Mouse (Mus musculus): Measurements from ENCODE around the gene Bmper. TPM values are rescaled to one million over a fixed set of nuclear protein-coding genes. Genes with fewer than 3 reads are reported as not detected.

Gene Bmper
- total and polyA plus RNA-seq, 2 experiments: 0.23 to 1.2 TPM

DNA sequence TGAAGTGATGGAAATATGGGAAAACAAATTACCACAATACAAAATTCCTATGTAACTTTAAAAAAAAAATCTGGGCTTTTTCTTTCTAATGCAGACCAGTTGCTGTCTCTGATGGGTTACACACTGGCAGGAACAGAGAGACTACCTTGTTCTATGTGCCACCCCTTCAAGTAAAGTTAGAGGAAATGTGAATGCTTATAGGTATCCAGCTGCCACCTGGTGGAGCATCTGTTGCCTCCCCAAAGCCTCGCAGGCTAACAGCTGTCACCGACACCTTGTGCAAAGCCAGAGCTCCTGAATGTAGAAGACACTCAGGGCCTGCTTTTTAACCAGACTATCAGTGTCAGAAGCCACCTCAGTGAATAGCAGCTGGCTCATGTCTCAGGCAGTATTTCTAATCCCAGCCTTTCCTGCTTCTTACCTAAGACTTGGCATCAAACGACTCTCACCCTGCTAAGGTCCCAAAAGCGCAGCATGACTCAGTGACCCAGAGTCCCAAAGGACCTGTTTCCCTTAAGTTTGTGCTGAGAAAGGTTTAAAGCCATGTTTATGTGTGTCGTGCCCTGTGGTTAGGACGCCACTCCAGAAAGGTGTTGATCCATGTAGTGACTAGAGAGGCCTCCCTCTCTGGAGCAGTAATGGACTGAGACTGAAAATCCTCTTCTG is 171.9 kb downstream of the Bmper start:
- DNase-seq (ENCODE audit: extremely low read depth, low read depth, low spot score): peak; percentile 22
- no peaks in the 10 kb centered on the region for H3K27me3 ChIP-seq (ENCODE audit: control insufficient read depth, insufficient read depth, low read length)
- H3K9ac ChIP-seq (ENCODE audit: low read depth, low read length): no peak overlapping the region
- TF ChIP-seq CTCF (IDR thresholded peaks at IDR 0.05; ENCODE audit: low read depth, low read length) (peak; percentile 63), POLR2A (IDR thresholded peaks at IDR 0.05; ENCODE audit: extremely low read depth, insufficient read depth, low read length) (no peak)
- H3K79me2 ChIP-seq (ENCODE audit: control insufficient read depth, insufficient read depth, low read length): no peaks in the 10 kb centered on the region
- H3K36me3 ChIP-seq (ENCODE audit: control insufficient read depth, insufficient read depth, low read length): no peaks in the 10 kb centered on the region
- no peak overlapping the region for H3K4me3 ChIP-seq (ENCODE audit: insufficient read depth, low read depth, low read length)
- no peaks in the 10 kb centered on the region for H3K4me1 ChIP-seq (ENCODE audit: control insufficient read depth, insufficient read depth, low read length)
- no peak overlapping the region for H3K27ac ChIP-seq (replicated peaks; ENCODE audit: insufficient read depth, low read depth, low read length)
- WGBS: 85% methylated on average over 6 of the region's 6 CpGs

DNA sequence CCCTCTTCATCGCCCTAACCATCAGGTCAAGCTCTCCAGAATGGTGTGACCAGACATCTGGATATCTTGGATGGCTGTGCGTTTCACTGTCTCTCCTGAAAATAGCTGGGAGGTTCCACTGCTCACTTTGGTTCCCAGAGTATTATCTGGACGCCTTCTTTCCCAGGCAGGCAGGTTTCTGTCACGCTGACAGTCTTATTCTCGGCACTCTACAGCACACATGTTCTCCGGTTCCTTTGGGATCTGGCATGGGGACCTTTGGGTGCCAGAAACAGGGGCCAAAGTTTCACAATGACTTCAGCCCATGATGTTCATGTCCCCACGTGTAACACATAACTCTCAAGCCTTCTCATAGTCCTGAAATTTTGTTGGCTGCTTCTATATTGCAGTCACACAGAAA is 173.3 kb downstream of the Bmper start:
- no peak for TF ChIP-seq POLR2A (IDR thresholded peaks at IDR 0.05; ENCODE audit: extremely low read depth, insufficient read depth, low read length)
- no peak for TF ChIP-seq CTCF (IDR thresholded peaks at IDR 0.05; ENCODE audit: low read depth, low read length)
- H3K79me2 ChIP-seq (ENCODE audit: control insufficient read depth, insufficient read depth, low read length): no peaks in the 10 kb centered on the region
- no peak overlapping the region for H3K9ac ChIP-seq (ENCODE audit: low read depth, low read length)
- DNase-seq (ENCODE audit: extremely low read depth, low read depth, low spot score): no peak
- H3K36me3 ChIP-seq (ENCODE audit: control insufficient read depth, insufficient read depth, low read length): no peaks in the 10 kb centered on the region
- WGBS: 89% methylated on average over 7 of the region's 7 CpGs
- no peak overlapping the region for H3K27ac ChIP-seq (replicated peaks; ENCODE audit: insufficient read depth, low read depth, low read length)
- H3K27me3 ChIP-seq (ENCODE audit: control insufficient read depth, insufficient read depth, low read length): no peaks in the 10 kb centered on the region
- no peak overlapping the region for H3K4me3 ChIP-seq (ENCODE audit: insufficient read depth, low read depth, low read length)
- no peaks in the 10 kb centered on the region for H3K4me1 ChIP-seq (ENCODE audit: control insufficient read depth, insufficient read depth, low read length)

DNA sequence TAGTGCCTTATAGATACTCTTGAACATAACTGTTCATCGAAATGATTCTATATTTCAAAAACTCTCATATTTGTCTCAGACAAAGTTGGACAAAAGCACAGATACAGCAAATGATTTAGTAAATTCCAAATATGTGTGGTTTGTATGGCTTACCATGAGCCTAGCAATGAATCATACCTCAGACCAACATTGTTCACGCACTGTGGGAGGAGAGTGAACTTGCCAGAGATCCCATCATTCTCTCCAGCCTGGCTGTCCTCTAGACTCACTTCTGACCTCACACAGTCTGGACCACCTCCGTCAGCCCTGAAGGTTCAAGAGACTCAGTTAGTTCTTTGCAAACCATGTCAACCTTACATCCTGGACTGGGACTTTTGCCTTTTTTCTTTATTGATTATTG is 175.0 kb downstream of the Bmper start:
- Histone ChIP-seq H3K79me2 (ENCODE audit: control insufficient read depth, insufficient read depth, low read length) (no peaks in the 10 kb centered on the region), H3K9ac (ENCODE audit: low read depth, low read length) (no peak overlapping the region), H3K27ac (replicated peaks; ENCODE audit: insufficient read depth, low read depth, low read length) (no peak overlapping the region), H3K36me3 (ENCODE audit: control insufficient read depth, insufficient read depth, low read length) (no peaks in the 10 kb centered on the region), H3K27me3 (ENCODE audit: control insufficient read depth, insufficient read depth, low read length) (no peaks in the 10 kb centered on the region), H3K4me3 (ENCODE audit: insufficient read depth, low read depth, low read length) (no peak overlapping the region), H3K4me1 (ENCODE audit: control insufficient read depth, insufficient read depth, low read length) (no peaks in the 10 kb centered on the region)
- TF ChIP-seq CTCF (IDR thresholded peaks at IDR 0.05; ENCODE audit: low read depth, low read length): no peak
- TF ChIP-seq POLR2A (IDR thresholded peaks at IDR 0.05; ENCODE audit: extremely low read depth, insufficient read depth, low read length): no peak
- no peak for DNase-seq (ENCODE audit: extremely low read depth, low read depth, low spot score)
- WGBS: 92% methylated on average over 3 of the region's 3 CpGs

DNA sequence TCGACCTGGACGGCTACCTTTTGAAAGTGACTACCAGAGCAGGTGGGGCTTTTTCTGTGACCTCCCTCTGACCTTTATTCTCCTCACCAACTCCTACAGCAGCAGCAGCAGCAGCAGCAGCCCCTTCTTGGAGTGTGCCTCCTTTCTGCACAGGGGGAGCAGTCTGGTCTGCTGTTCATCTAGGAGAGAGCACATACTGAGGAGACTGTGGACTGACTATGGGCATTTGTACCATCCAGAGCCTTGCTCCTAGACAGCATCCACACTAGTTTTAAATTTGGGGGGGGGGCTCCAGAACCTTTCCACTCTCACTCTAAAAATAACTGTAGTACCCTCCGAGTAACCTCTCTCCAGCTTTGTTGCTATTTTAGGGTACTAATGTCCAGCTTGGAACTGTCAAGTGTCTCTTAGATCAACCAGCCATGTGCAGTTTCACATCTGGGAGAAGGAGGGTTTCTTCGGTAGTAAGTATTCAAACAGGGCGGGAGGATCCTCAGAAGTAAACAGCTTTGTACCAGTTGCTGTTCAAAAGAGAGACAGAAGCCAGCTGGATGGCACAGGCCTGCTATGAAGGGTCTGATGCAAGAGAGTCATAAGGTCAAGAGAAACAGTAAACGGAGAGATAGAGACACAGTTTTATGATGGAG is 176.9 kb downstream of the Bmper start:
- peak; percentile 44 for DNase-seq (ENCODE audit: extremely low read depth, low read depth, low spot score)
- Histone ChIP-seq H3K27ac (replicated peaks; ENCODE audit: insufficient read depth, low read depth, low read length) (no peak overlapping the region), H3K4me3 (ENCODE audit: insufficient read depth, low read depth, low read length) (no peak overlapping the region), H3K36me3 (ENCODE audit: control insufficient read depth, insufficient read depth, low read length) (no peaks in the 10 kb centered on the region), H3K79me2 (ENCODE audit: control insufficient read depth, insufficient read depth, low read length) (no peaks in the 10 kb centered on the region), H3K9ac (ENCODE audit: low read depth, low read length) (no peak overlapping the region), H3K4me1 (ENCODE audit: control insufficient read depth, insufficient read depth, low read length) (no peaks in the 10 kb centered on the region), H3K27me3 (ENCODE audit: control insufficient read depth, insufficient read depth, low read length) (no peaks in the 10 kb centered on the region)
- no peak for TF ChIP-seq POLR2A (IDR thresholded peaks at IDR 0.05; ENCODE audit: extremely low read depth, insufficient read depth, low read length)
- no peak for TF ChIP-seq CTCF (IDR thresholded peaks at IDR 0.05; ENCODE audit: low read depth, low read length)
- 43% methylated on average over 6 of the region's 6 CpGs for WGBS

DNA sequence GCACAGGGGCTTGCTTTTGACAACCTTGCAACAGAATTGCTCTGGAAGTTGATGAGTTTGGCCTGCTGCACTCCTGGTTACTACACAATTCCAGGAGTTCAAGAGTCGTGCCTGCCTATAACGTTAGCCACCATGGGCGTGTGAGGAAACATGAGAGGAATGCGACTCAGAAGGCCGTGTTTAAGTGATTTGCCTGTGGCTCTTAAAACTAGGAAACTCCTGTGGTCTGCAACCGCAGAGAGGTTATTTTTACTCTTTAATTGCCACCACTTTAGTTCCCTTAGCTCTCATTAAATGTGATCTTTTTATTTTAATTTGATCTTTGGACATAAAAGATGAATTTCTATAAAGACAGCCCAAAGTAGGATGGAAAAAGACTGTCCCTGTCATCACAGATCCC is 184.5 kb downstream of the Bmper start:
- Histone ChIP-seq H3K36me3 (ENCODE audit: control insufficient read depth, insufficient read depth, low read length) (no peaks in the 10 kb centered on the region), H3K4me1 (ENCODE audit: control insufficient read depth, insufficient read depth, low read length) (peaks cover 2% of the 10 kb centered on the region), H3K4me3 (ENCODE audit: insufficient read depth, low read depth, low read length) (no peak overlapping the region), H3K27me3 (ENCODE audit: control insufficient read depth, insufficient read depth, low read length) (no peaks in the 10 kb centered on the region), H3K9ac (ENCODE audit: low read depth, low read length) (no peak overlapping the region), H3K79me2 (ENCODE audit: control insufficient read depth, insufficient read depth, low read length) (no peaks in the 10 kb centered on the region), H3K27ac (replicated peaks; ENCODE audit: insufficient read depth, low read depth, low read length) (no peak overlapping the region)
- no peak for DNase-seq (ENCODE audit: extremely low read depth, low read depth, low spot score)
- 90% methylated on average over 6 of the region's 6 CpGs for WGBS
- TF ChIP-seq CTCF (IDR thresholded peaks at IDR 0.05; ENCODE audit: low read depth, low read length) (no peak), POLR2A (IDR thresholded peaks at IDR 0.05; ENCODE audit: extremely low read depth, insufficient read depth, low read length) (no peak)

All from liver, adult 2 months (tissue).